19 mouse cellular contexts compared by ENCODE assay signal in genomic region chr11:75045822-75046221, GRCm38 (mm10).
DNase-seq lines count a peak whose midpoint lies in the region; ATAC-seq lines count a peak whose summit lies in the region.
"Had no signal": no experiment of that assay in that cellular context is flagged by ENCODE, and none has a peak within 500 bp of the region (broad histone marks: within the 10 kb centered on the region; RNA-seq: fewer than 3 reads in every experiment).

No protein-coding gene starts in this region.

- H3K4me3 ChIP-seq in embryonic facial prominence, embryonic 15.5 days (replicated peaks) = no peak overlapping the region
- H3K4me3 ChIP-seq in embryonic facial prominence, embryonic 10.5 days = no peak overlapping the region
- H3K4me3 ChIP-seq in kidney, embryonic 15.5 days (replicated peaks) = no peak overlapping the region
- H3K4me3 ChIP-seq: heart, embryonic 10.5 days; left cerebral cortex, adult 2 months; midbrain, embryonic 13.5 days had no signal

- H3K27ac ChIP-seq in embryonic facial prominence, embryonic 15.5 days (replicated peaks) = 0 out of 2 replicates have a peak overlapping the region, but pooled peaks have one; percentile 7
- no peak overlapping the region for H3K27ac ChIP-seq in embryonic facial prominence, embryonic 10.5 days (replicated peaks)
- H3K27ac ChIP-seq in kidney, embryonic 15.5 days = peak overlapping the region; percentile 97
- H3K27ac ChIP-seq: hindbrain, postnatal 0 days; left cerebral cortex, adult 2 months; midbrain, embryonic 13.5 days had no signal

- H3K4me2 ChIP-seq in embryonic facial prominence, embryonic 15.5 days (replicated peaks) = no peak overlapping the region
- no peak overlapping the region for H3K4me2 ChIP-seq in kidney, embryonic 15.5 days
- H3K4me2 ChIP-seq: midbrain, embryonic 13.5 days had no signal

- no peaks in the 10 kb centered on the region for H3K27me3 ChIP-seq in embryonic facial prominence, embryonic 15.5 days
- no peaks in the 10 kb centered on the region for H3K27me3 ChIP-seq in embryonic facial prominence, embryonic 10.5 days (replicated peaks; ENCODE audit: low read depth, poor library complexity, severe bottlenecking)
- no peaks in the 10 kb centered on the region for H3K27me3 ChIP-seq in kidney, embryonic 15.5 days
- H3K27me3 ChIP-seq: midbrain, embryonic 13.5 days had no signal

- H3K4me1 ChIP-seq in embryonic facial prominence, embryonic 15.5 days = peaks cover 34% of the 10 kb centered on the region
- peaks cover 40% of the 10 kb centered on the region for H3K4me1 ChIP-seq in embryonic facial prominence, embryonic 10.5 days
- H3K4me1 ChIP-seq in kidney, embryonic 15.5 days = peaks cover 61% of the 10 kb centered on the region

- ATAC-seq in embryonic facial prominence, embryonic 15.5 days (ENCODE audit: insufficient number of reproducible peaks, low FRiP score, low TSS enrichment, low read depth) = no peak
- no peak for ATAC-seq in kidney, embryonic 15.5 days (replicated peaks; ENCODE audit: low FRiP score)
- ATAC-seq: activated CD4-positive, CD25-positive, alpha-beta regulatory T cell, adult 4 months; forebrain, postnatal 0 days; hindbrain, postnatal 0 days; midbrain, embryonic 13.5 days had no signal

- H3K9ac ChIP-seq in embryonic facial prominence, embryonic 15.5 days = no peak overlapping the region
- no peak overlapping the region for H3K9ac ChIP-seq in kidney, embryonic 15.5 days
- H3K9ac ChIP-seq: forebrain, postnatal 0 days; midbrain, embryonic 13.5 days had no signal

- DNase-seq in embryonic facial prominence, embryonic 10.5 days (ENCODE audit: low spot score) = no peak
- no peak for DNase-seq in kidney, postnatal 25 days
- peak; percentile 24 for DNase-seq in urinary bladder, postnatal 14 days (ENCODE audit: low spot score)
- DNase-seq in urinary bladder, postnatal 4 days (ENCODE audit: low spot score in 2 of 2) = no peak
- no peak for DNase-seq in embryo, embryonic 10 days (ENCODE audit: low spot score)
- DNase-seq: adrenal gland, adult 8-10 months; cerebellum, adult 18-20 months; forebrain, postnatal 0 days; heart, postnatal 14 days; kidney, adult 11 months; lung, postnatal 14 days; thymus, postnatal 14 days had no signal

- no peaks in the 10 kb centered on the region for H3K9me3 ChIP-seq in embryonic facial prominence, embryonic 15.5 days (replicated peaks)
- no peaks in the 10 kb centered on the region for H3K9me3 ChIP-seq in embryonic facial prominence, embryonic 10.5 days
- no peaks in the 10 kb centered on the region for H3K9me3 ChIP-seq in kidney, embryonic 15.5 days (replicated peaks)
- H3K9me3 ChIP-seq: heart, embryonic 10.5 days; midbrain, embryonic 13.5 days had no signal

- H3K36me3 ChIP-seq in embryonic facial prominence, embryonic 15.5 days = peaks cover 11% of the 10 kb centered on the region
- peaks cover 77% of the 10 kb centered on the region for H3K36me3 ChIP-seq in embryonic facial prominence, embryonic 10.5 days (replicated peaks)
- peaks cover 18% of the 10 kb centered on the region for H3K36me3 ChIP-seq in kidney, embryonic 15.5 days

- WGBS in embryonic facial prominence, embryonic 15.5 days = 82% methylated on average over 4 of the region's 4 CpGs
- 91% methylated on average over 4 of the region's 4 CpGs for WGBS in embryonic facial prominence, embryonic 10.5 days
- WGBS in kidney, embryonic 15.5 days = 76% methylated on average over 4 of the region's 4 CpGs
